Mouse (Mus musculus) right cerebral cortex, adult 2 months (tissue): Measurements from ENCODE around the gene Tgfa.

ENCODE experiments used
- DNase-seq, 2 experiments: peaks; one replicate each; pipeline ENCODE4 v3.0.0; 2021 to 2022; ENCODE audit warnings: low spot score in 2 of 2

Tgfa gene

GRCm38 (mm10) chr6:86222381-86222780, 27.4 kb downstream of the Tgfa start:
- no peak for DNase-seq

- no peak for DNase-seq
Measured at GRCm38 (mm10) chr6:86225604-86226003, 30.6 kb downstream of the Tgfa start.

GRCm38 (mm10) chr6:86232367-86232766, 37.3 kb downstream of the Tgfa start:
- DNase-seq = no peak

GRCm38 (mm10) chr6:86233512-86234430, 38.7 kb downstream of the Tgfa start:
- DNase-seq = no peak

- no peak for DNase-seq
Measured at GRCm38 (mm10) chr6:86244866-86245265, 49.8 kb downstream of the Tgfa start.

GRCm38 (mm10) chr6:86245965-86246364, 50.9 kb downstream of the Tgfa start:
- DNase-seq = no peak

GRCm38 (mm10) chr6:86248562-86248961, 53.5 kb downstream of the Tgfa start:
- DNase-seq = no peak

GRCm38 (mm10) chr6:86249042-86249441, 54.0 kb downstream of the Tgfa start:
- no peak for DNase-seq

- no peak for DNase-seq
Measured at GRCm38 (mm10) chr6:86250236-86250635, 55.2 kb downstream of the Tgfa start.

GRCm38 (mm10) chr6:86250830-86251229, 55.8 kb downstream of the Tgfa start:
- DNase-seq = no peak

- DNase-seq = peak in 1 of 2 experiments; percentile 47
Measured at GRCm38 (mm10) chr6:86252176-86253125, 57.4 kb downstream of the Tgfa start.

- DNase-seq = no peak
Measured at GRCm38 (mm10) chr6:86255899-86256298, 60.9 kb downstream of the Tgfa start.

GRCm38 (mm10) chr6:86259242-86259641, 64.2 kb downstream of the Tgfa start:
- no peak for DNase-seq

- no peak for DNase-seq
Measured at GRCm38 (mm10) chr6:86260322-86261050, 65.5 kb downstream of the Tgfa start.

GRCm38 (mm10) chr6:86266786-86267185, 71.8 kb downstream of the Tgfa start:
- DNase-seq = no peak

- no peak for DNase-seq
Measured at GRCm38 (mm10) chr6:86270373-86271068, 75.5 kb downstream of the Tgfa start.

GRCm38 (mm10) chr6:86271130-86271529, 76.1 kb downstream of the Tgfa start:
- no peak for DNase-seq

- DNase-seq = no peak
Measured at GRCm38 (mm10) chr6:86275704-86276103, 80.7 kb downstream of the Tgfa start.

- DNase-seq = no peak
Measured at GRCm38 (mm10) chr6:86276816-86277215, 81.8 kb downstream of the Tgfa start.

GRCm38 (mm10) chr6:86277620-86278019, 82.6 kb downstream of the Tgfa start:
- DNase-seq = no peak
